Mouse (Mus musculus) limb, embryonic 15.5 days (tissue): ENCODE data around the gene Stt3b. TPM values are rescaled to one million over a fixed set of nuclear protein-coding genes. Genes with fewer than 3 reads are reported as not detected.

ENCODE experiments used
- ATAC-seq: fragments of 200-750 bp; cut with Nextera tagmentation; 2 replicates; pipeline ENCODE4 v1.8.0; 2017; ENCODE audit warnings: low read depth, moderate TSS enrichment; ENCODE audit not compliant: insufficient number of reproducible peaks, low FRiP score, low TSS enrichment
- H3K27ac ChIP-seq: fragments of 300-500 bp; sonication (generic); 2 replicates; pipeline ENCODE4 v1.5.1; 2015; ENCODE audit warnings: moderate library complexity, mild to moderate bottlenecking, inconsistent platforms
- H3K27me3 ChIP-seq: fragments of 300-500 bp; sonication (generic); 2 replicates; pipeline ENCODE4 v1.6.1; 2015; ENCODE audit warnings: inconsistent platforms
- H3K36me3 ChIP-seq: fragments of 300-500 bp; sonication (generic); 2 replicates; pipeline ENCODE4 v1.6.1; 2015; ENCODE audit warnings: inconsistent platforms
- H3K4me1 ChIP-seq: fragments of 300-500 bp; sonication (generic); 2 replicates; pipeline ENCODE4 v1.6.1; 2015; ENCODE audit warnings: inconsistent platforms
- H3K4me2 ChIP-seq: fragments of 300-500 bp; sonication (generic); 2 replicates; pipeline ENCODE4 v1.6.1; 2015; ENCODE audit warnings: mild to moderate bottlenecking, inconsistent platforms
- H3K4me3 ChIP-seq: fragments of 300-500 bp; sonication (generic); 2 replicates; pipeline ENCODE4 v1.5.1; 2015; ENCODE audit warnings: mild to moderate bottlenecking, inconsistent platforms
- H3K9ac ChIP-seq: fragments of 300-500 bp; sonication (generic); 2 replicates; pipeline ENCODE4 v1.6.1; 2015; ENCODE audit warnings: inconsistent platforms
- H3K9me3 ChIP-seq: fragments of 300-500 bp; sonication (generic); 2 replicates; pipeline ENCODE4 v1.6.1; 2016; ENCODE audit warnings: inconsistent platforms
- WGBS: fragments of 180-500 bp; shearing (Covaris S2); methylation state at CpG from one replicate; pipeline ENCODE4 v1.1.7; 2015; 5-methylcytosine and 5-hydroxymethylcytosine counted together
- polyA plus RNA-seq: library from polyadenylated mRNA; unstranded; fragments of >200 nt; fragmentation: Nextera tagmentation; extraction: Ambion mirVana; gene quantifications from 2 replicates; pipeline ENCODE4 v1.2.1, GENCODE M21; 2015

Stt3b gene
- polyA plus RNA-seq, 1 experiment from 2014 or later: 98.8 TPM

GRCm38 (mm10) chr9:115205491-115205890, 104.7 kb downstream of the Stt3b start:
- peak overlapping the region; percentile 35 for H3K4me2 ChIP-seq
- H3K36me3 ChIP-seq: no peaks in the 10 kb centered on the region
- H3K4me3 ChIP-seq: peak overlapping the region; percentile 19; the same call in 1 of the 2 replicates
- no peak overlapping the region for H3K9ac ChIP-seq
- H3K27ac ChIP-seq: no peak overlapping the region
- H3K9me3 ChIP-seq: no peaks in the 10 kb centered on the region
- peaks cover 14% of the 10 kb centered on the region for H3K4me1 ChIP-seq
- 3% methylated on average over 6 of the region's 6 CpGs for WGBS
- ATAC-seq: no peak
- no peaks in the 10 kb centered on the region for H3K27me3 ChIP-seq

- Histone ChIP-seq H3K9me3 (no peaks in the 10 kb centered on the region), H3K27me3 (no peaks in the 10 kb centered on the region), H3K27ac (no peak overlapping the region), H3K4me3 (no peak overlapping the region), H3K4me1 (peaks cover 14% of the 10 kb centered on the region), H3K36me3 (no peaks in the 10 kb centered on the region), H3K9ac (no peak overlapping the region), H3K4me2 (no peak overlapping the region)
- ATAC-seq: no peak
- 74% methylated on average over 6 of the region's 6 CpGs for WGBS
Observed at GRCm38 (mm10) chr9:115203136-115203535, 107.1 kb downstream of the Stt3b start.

GRCm38 (mm10) chr9:115201264-115201663, 109.0 kb downstream of the Stt3b start:
- Histone ChIP-seq H3K27ac (no peak overlapping the region), H3K4me3 (no peak overlapping the region), H3K4me2 (no peak overlapping the region), H3K9me3 (no peaks in the 10 kb centered on the region), H3K36me3 (no peaks in the 10 kb centered on the region), H3K27me3 (no peaks in the 10 kb centered on the region), H3K4me1 (peaks cover 18% of the 10 kb centered on the region), H3K9ac (no peak overlapping the region)
- WGBS: 92% methylated on average over 6 of the region's 6 CpGs
- ATAC-seq: no peak

- H3K27ac ChIP-seq: no peak overlapping the region
Observed at GRCm38 (mm10) chr9:115200166-115200862, 109.9 kb downstream of the Stt3b start.

GRCm38 (mm10) chr9:115197082-115197481, 113.1 kb downstream of the Stt3b start:
- Histone ChIP-seq H3K9me3 (no peaks in the 10 kb centered on the region), H3K27me3 (no peaks in the 10 kb centered on the region), H3K9ac (no peak overlapping the region), H3K36me3 (no peaks in the 10 kb centered on the region), H3K4me3 (no peak overlapping the region), H3K27ac (no peak overlapping the region), H3K4me1 (peaks cover 9% of the 10 kb centered on the region), H3K4me2 (no peak overlapping the region)
- WGBS: 49% methylated on average over 7 of the region's 7 CpGs
- ATAC-seq: no peak

More at GRCm38 (mm10) chr9:115200166-115200862, 109.9 kb downstream of the Stt3b start:
- H3K4me3 ChIP-seq: no peak overlapping the region
- H3K36me3 ChIP-seq: no peaks in the 10 kb centered on the region
- WGBS: 92% methylated on average over 15 of the region's 15 CpGs
- H3K4me1 ChIP-seq: peaks cover 9% of the 10 kb centered on the region
- H3K4me2 ChIP-seq: no peak overlapping the region
- ATAC-seq: no peak
- H3K27me3 ChIP-seq: no peaks in the 10 kb centered on the region
- H3K9me3 ChIP-seq: no peaks in the 10 kb centered on the region
- no peak overlapping the region for H3K9ac ChIP-seq

GRCm38 (mm10) chr9:115192890-115193289, 117.3 kb downstream of the Stt3b start:
- H3K27ac ChIP-seq: no peak overlapping the region
- H3K4me1 ChIP-seq: peaks cover 18% of the 10 kb centered on the region
- H3K9ac ChIP-seq: no peak overlapping the region
- no peaks in the 10 kb centered on the region for H3K36me3 ChIP-seq
- no peak for ATAC-seq
- H3K9me3 ChIP-seq: no peaks in the 10 kb centered on the region
- no peak overlapping the region for H3K4me3 ChIP-seq
- 80% methylated on average over 3 of the region's 3 CpGs for WGBS
- H3K4me2 ChIP-seq: no peak overlapping the region
- H3K27me3 ChIP-seq: no peaks in the 10 kb centered on the region
